Mouse (Mus musculus) urinary bladder, postnatal 25 days (tissue): ENCODE data around the gene Xaf1.

ENCODE experiments used
- DNase-seq: peaks from one replicate; pipeline ENCODE4 v3.0.0; 2022; ENCODE audit warnings: low spot score

The Xaf1 gene

DNA sequence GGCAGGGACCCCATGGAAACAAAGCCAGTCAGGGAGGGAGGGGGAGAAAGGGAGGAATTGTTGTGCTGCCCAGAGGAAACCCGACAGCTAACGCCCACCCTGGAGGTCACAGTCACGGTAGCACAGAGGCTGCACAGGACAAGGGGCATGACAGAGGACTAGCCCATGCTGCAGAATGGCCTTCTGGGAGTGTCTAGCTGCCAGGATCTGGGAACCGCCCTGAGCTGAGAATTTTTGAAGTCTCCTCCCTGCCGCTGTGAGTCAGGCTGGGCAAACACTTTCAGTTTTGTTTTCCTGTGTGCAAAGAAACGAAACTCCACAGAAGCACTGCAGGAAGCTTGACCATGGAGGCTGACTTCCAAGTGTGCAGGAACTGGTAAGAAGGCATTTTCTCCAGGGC, at the start of gene Xaf1:
TSS of gene Xaf1 (plus strand) at position 296 of the 400 bp plus-strand sequence.
- DNase-seq: peak; percentile 38

DNA sequence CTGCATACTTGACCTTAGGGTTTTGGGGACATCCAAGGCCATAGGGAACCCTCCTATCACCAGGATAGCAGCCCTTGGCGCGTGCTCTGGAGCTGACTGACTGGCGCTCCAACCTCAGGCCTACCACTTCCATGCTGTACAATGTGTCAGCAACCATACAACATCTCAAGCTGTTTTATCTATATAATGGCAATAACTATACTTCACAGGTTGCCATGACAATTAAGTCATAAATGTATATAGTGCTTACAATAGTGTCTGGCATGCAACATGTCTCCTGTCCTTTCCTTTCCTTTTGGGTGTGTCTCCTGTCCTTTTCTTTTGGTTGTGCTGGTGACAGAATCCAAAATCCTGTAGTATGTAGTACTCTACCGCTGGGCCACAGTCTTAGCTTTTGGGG, 45.8 kb upstream of the Xaf1 start:
- DNase-seq: no peak

DNA sequence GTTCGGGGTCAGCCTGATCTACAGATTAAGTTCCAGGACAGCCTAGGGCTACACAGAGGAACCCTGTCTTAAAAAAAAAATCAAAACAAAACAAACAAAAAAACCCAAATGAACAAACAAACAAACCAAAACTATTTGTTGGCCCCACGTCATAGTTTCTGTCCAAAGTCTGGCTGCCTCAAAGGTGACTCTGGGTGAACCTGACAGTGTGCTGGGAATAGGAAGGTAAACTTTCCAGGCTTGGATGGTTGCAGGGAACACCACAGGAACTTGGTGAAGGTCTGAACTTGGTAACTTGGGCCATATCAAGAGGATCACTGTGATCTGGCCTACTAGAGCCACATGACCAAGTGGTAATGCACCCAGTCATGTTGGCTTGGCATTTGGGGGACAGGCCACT, 45.0 kb upstream of the Xaf1 start:
- DNase-seq: no peak

DNA sequence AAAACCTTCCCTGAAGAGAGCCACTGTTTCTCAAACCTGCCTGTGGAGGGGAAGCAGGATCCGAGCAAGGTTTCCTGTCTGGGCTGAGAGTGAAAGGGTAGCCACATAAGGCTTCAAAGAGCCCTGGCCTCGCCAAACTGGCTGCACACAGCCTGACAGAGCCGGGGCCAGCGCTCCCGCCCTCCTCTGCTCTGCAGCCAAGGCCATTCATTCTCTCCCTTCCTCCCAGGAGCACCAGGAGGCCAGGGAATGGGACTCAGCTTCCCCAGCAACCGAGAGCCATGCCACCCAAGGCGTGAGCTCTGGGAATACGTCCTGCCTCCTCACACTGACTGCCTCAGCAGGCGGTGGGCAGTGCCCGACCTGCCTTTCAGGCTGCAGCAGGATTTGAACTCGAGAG, 35.9 kb upstream of the Xaf1 start:
- DNase-seq: no peak

DNA sequence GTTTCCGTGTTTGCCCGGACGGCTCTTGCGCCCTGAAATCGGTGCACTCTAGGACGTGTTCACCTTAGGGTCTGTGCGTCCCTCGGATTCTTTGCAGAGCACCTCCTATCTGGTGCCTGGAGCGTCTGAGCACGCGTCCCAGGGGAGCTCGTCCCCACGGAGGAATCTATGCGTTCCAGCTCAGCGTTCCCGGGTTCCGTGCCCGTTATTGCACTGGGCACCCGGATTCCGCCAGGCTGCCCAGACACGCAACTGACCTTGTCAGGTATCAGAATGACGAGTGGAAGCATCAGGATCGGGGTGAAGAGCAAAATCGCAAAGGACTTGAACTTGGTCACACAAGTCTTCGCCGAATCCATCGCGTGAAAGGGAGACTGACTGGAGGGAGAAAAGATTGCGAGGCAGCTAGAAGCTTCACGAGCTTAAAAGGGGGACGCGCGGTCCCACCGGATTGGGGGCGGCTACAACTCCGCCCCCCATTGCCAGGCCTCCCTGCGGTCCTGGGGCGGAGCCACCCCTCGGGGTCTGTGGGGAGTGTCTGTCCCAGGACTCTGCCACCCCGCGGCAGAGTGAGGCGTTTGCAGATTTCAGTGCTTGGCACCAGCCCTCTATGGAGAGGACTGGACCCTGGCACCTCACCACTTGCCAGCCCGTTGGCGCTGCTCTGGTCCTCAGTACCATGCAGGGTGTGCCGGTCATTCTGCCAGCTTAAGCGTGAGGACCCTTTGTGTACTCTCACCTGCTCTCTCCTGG, 35.0 kb upstream of the Xaf1 start:
- peak; percentile 11 for DNase-seq

DNA sequence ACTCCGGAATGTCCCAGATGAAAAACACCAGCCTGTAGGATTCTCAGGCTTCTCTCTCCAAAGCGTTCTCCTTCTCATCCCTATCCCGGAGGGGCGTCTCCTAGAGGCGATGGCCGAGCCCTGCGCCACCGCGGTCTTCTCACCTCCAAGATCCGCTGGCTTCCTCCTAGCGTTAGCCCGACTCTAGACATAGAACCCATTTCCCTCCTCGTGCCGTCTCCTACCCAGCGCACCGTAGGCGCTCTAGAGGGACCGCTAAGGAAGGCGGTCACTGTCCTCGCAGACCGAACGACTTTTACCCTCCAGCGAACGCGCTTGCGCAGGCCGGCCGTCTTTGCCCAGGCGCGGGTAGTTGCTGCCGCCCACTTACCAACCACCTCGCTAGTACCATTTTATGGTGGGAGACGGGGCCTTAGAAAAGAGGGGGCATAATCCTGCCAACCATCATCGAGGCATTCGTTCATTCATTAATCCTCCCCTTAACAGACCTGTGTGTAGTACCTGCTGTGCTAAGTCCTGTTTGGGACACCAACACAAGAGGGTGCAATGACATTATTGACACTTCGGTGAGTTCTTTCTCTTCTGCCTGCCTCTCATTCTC, 34.4 kb upstream of the Xaf1 start, which contains the start of gene Slc13a5:
TSS of gene Slc13a5 (minus strand) at position 263 of the 601 bp plus-strand sequence.
- no peak for DNase-seq

DNA sequence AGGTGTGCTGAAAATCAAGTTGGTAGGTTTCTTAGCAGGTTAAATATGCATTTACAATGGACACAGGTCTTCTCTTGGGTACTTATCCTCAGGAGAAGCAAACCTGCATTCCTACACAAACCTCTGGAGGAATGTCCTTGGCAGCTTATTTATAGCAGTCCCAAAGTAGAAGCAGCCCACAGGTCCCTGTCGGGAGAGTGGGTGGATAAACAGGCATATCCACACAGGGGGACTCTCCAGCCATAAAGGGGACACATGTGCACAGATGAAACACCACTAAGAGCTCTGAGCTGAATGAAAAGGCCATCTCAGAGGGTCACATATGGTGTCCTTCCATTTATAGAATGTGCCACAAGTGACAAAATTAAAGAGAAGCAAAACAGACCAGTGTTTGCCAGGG, 29.7 kb upstream of the Xaf1 start:
- DNase-seq: no peak

DNA sequence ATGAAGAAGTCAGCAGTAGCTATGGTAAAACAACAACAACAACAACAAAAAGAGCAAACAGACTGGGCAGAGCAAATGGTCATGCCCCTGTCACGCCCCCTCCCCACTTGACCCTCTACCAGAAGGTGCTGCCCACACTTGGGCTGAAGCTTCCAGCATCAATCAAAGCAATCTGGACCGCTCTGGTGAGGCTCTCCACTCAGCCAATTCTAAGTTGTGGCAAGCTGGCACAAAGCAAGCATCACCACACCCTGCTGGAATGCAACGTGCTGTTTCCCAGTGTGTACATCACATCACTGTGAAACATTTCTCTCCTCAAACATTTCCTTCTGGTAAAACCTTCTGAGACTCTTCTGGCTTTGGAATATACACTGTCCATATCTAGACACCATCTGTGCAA, 28.1 kb upstream of the Xaf1 start:
- no peak for DNase-seq

DNA sequence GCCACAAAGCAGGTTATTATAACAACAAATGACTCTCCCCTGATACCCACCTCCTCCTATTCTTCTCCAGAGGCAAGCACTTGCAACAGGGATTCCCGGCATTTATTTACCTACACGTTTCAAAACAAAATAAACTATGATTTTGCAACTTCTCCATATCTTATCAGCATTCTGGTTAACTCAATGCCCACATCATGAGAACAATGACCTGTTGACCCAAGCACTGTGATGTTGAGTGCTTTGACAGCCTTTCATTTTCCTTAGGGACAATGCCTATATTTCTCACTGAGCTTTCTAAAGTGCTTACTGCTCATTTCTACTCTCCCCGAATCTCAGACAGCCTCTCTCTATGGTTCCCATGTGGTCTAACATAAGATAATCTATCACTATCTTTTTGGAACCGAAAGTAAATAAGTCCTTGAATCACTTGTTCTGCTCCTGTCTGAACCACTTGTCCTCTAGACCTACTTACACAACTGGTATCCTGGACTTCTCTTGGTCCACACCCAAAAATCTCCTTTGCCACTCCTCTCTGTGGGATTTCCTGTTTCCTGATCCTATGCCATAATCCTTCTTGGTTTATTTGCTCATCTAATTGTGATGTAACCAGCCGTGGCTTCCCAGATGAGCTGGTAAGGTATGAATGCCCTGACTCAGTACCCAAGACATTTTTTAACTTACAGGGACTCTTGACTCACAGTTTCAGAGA, 20.1 kb upstream of the Xaf1 start:
- no peak for DNase-seq

DNA sequence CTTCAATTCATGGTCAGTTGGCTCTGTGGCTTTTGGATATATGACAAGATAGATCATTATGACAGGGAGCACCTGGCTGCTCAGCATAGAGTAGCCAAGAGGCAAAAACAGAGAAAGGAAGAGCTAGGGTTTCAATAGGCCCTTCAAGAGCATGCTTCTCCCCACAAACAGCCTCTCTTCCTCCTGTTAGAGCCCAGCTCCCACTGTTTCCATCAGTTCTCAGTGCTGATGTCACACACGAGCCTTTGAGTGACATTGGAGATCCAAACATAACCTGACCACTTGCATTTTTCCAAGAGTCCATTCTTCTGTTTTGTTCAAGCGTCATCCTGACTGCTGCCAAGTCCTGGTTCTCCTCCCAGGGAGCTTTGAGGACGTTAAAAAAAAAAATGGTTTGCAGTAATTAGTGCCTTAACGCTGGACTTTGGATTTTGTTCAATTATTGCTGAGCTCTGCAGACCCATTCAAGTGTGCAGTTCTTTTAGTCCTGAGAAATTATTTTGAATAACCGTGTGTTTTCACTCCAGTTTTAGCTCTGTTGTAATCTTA, 19.5 kb upstream of the Xaf1 start:
- no peak for DNase-seq

DNA sequence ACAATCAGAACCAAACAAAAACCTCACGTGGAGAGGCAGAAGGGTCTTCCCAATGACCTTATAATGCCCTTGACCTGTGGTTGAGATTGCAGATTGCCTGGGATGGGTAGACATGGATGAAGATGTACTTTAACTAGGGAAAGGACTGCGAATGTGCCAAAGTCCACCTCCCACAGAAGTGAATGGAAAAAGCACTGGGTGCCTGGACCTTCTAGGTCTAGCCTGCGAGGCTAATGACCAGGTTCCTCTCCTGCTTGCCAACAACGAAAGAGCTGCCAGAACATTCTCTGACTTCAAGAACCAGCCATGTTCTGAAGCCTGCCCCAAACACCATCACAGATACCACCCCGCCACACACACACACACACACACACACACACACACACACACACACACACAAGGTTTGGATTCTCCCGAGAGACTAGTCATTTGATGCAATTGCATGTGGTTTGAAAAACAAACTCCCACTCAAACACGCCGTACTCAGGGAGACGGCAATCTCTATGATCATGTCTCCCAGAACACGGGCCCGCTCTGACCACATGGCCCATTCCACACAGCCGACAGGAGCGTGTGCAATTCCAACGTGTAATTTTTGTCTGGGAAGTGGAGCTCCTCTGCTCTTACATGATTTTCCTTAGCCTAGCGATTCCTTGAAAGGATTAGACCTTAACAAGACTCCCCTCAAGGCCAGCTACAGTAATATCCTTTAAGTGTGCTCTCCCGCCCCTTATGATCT, 17.8 kb upstream of the Xaf1 start:
- no peak for DNase-seq

DNA sequence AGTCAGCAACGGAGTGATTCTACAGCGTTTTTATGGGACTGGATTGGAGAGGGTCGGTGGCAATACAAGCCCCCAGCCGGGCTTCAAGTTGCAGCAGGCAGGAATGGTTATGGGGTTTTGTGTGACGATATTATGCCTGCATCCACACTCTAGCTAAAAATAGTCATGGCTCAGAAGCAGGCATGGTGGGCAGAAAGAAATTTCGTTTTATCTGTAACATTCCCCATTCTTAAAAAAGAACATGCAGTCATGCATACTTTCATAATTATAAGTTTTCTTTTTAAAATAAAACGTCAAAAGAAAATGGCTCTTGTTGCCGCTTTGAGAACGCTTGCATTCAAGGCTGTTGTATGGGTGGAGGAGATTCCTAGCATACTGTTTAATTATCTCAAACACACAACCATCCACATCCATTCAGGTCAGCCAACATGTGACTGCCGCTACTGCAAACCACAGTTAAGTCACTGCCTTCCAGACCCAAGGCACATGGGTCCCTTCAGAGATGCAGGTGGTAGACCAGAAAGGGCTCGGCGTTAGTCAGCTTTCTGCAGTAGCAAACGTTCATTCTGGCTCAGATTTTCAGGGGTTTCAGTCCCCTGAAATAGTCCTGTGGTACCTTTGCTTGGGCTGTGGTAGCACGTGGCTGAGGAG, 16.8 kb upstream of the Xaf1 start:
- no peak for DNase-seq

DNA sequence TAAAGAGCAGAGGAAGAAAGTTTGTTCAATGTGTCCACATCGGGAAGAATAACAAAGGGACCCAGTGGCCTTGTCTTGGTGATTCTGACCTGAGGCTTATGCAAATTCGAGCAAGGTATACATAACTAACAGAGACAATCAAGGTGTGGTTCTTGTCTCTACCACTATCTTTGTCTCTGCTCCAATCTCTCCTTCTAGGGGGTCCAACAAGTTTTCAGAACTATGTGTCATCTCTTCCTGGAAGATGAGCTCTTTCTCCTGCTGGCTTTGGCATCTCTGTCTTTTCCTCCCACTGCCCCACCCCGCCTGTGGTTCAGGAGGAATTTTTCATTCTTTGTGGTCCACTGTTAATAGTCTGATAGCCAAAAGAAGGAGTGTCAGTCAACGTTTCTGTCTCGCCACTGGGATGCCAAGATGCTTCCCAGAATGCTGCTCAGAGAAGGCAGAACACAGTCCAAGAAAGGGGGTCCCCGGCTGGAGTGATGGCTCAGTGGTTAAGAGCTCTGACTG, 15.4 kb upstream of the Xaf1 start:
- no peak for DNase-seq

DNA sequence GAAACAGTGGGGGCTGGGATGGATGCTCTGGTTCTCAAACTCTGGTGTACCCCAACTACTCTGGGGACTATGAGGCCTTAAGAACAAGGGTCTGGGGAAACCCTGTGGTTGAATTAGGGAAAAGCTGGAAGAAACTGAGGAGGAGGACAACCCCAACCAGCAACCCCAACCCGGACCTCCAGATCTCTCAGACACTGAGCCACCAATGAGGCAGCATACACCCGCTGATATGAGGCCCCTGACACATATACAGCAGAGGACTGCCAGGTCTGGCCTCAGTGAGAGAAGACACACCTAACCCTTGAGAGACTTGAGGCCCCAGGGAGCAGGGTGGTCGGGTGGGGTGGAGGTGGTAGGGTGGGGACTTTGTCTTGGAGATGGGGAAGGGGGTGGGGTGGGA, 14.8 kb upstream of the Xaf1 start:
- no peak for DNase-seq

DNA sequence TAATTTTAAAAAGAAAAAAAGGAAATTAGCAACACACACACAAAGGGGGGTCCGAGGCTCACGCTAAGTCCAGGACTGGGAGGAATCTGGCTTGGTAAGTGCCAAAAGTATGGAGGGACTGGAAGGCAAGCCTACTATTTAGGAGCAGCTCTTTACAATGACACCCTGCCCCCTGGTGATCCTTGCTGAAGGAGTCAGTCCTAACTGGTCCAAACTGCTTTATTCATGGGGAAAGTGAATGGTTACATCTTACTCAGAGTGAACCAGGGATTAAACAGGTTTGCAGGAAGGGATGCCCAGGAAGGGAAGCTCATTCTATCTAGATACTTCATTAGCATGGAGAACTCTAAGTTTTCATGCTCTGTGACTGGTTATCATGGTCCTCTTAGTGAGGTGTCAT, 14.3 kb upstream of the Xaf1 start:
- DNase-seq: no peak

DNA sequence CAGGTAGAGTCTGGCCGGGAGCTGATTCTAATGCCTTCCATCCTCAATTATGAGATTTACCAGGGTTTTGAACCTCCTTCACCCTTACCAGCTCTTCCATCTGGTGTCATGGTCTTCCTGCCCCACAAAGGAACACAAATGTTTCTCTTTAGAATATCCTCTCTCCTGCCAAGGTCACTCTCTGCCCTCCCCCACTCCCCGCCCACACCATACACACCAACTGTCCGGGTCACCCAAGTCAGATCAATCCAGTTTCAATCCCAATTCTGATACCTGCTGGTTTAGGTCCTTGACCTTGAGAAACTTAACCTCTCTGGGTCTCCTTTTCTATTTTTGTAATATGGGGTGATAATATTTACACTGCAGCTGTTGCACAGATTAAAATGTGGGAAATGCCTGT, 13.9 kb upstream of the Xaf1 start:
- DNase-seq: no peak

DNA sequence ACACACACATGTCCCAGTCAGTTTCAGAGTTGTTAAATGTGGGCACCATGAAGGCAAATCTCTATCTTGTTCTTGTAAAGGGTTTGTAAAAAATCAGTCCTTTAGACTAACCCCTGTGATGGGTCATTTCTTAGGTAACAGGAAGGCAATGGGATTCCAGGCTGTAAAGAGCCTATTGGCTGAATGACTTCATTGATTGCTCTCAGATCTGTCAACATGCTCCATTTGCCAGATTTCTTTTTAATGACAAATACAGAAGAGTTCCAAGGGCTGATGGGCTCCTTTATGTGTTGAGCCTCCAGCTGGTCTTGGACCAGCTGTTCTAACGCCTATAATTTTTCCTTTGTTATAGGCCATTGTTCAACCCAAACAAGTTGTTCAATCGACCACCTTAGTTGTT, 8.3 kb upstream of the Xaf1 start:
- no peak for DNase-seq

DNA sequence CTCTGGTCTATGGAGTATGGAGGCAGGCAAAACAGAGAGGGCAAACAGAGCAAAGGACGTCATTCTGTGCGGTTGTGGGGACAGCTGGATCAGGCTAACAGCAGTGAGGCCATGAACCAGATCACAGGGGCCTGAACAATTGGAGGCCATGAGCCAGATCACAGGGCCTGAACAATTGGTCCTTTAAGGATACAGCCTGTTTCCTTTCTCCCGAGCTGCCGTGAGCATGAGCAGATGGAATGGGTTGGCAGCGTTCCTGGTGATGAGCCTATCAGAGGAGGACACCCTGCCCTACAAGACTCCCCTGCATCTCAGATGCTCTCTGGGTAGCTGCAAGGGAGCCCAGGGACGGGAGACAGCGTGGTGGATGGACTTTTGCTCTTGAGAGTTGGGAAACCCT, 801 bp downstream of the Xaf1 start:
- DNase-seq: peak; percentile 14

DNA sequence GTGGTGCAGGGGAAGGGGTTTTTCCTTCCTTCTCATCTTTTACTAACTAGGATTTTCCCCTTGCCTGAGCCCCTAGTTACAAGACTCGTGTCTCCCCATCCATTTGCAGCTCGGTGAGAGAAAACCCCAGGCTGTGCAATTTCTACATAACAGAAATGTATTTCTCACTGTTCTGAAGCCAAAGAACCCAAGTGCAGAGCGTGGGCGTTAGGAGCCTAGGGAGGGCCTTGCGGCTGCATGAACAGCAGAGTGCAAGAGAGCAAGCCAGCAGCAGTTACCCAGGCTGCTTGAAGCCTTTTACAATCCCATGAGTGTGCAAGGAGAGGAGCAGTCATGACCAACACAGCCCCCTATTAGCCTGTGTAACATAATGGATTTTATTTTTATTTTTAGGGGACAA, 6.0 kb downstream of the Xaf1 start:
- no peak for DNase-seq

DNA sequence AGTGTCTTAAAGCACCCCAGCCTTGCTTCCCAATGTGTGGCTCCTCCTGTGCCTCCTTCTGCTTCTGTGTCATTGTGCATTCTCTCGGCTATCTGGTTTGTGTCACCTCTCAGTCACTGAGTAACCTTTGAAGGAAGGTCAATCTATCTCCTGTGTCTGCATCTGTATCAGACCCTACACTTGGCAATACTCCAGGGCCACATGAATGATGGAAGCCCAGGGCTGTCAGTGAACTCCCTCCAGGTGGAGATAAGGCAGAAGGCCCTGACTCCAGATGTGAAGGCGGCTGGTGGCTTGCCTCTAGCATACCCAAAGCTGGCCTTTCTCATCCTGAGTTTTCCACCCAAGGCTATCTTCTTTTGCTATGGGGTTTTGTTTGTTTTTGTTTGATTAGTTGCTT, 7.6 kb downstream of the Xaf1 start:
- no peak for DNase-seq

DNA sequence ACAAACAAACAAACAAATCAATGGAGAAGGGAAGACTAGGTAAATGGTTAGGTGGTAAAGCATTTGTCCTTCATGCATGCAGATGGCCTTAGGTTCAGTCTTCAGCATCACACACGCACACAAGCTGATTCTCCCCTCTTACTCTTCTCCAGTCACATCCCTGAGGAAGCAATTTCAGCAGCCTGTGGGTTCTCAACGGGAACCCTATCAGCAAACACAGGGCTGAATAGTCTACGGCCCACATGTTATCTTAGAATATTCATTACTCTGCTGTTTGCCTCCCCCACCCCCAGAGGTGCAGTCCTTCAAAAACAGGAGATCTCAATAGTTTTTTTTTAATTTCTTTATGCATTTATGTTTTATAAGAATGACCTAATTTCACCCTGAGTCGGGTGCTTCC, 9.1 kb downstream of the Xaf1 start:
- DNase-seq: no peak
